Mouse (Mus musculus): Measurements from ENCODE around the gene Il23r. TPM values are rescaled to one million over a fixed set of nuclear protein-coding genes. Genes with fewer than 3 reads are reported as not detected.

The Il23r gene
- total and polyA plus RNA-seq, 2 experiments from 2014 or later: not detected

DNA sequence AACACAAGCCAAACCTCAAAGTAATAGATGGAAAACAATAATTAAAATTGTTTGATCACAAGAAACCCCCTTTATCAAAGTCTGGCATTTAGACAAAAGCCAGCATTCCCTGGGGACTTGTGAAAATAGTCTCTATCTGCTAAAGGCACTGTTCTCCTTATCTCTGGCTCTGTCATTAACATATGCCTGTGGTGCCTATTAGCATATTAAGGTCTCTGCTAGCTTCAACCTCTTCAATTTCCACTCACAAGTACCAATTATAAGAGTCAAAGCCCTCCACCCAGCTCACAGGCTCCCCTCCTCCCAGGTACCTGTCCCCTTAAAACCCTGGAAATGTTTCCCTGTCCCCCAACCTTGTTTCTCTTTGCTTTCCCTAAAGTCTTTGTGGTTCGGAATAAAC is 20.4 kb downstream of the Il23r start:
- H3K27ac ChIP-seq (ENCODE audit: low read depth): no peak overlapping the region
- H3K4me3 ChIP-seq (ENCODE audit: low read depth, low read length): no peak overlapping the region
- no peak for TF ChIP-seq CTCF (IDR thresholded peaks at IDR 0.05; ENCODE audit: low read depth)
- no peak for TF ChIP-seq EP300 (IDR thresholded peaks at IDR 0.05; ENCODE audit: low read depth)
- H3K9me3 ChIP-seq (replicated peaks; ENCODE audit: control insufficient read depth, low read length): no peaks in the 10 kb centered on the region
- 31% methylated on average over 1 of the region's 1 CpGs for WGBS
- ATAC-seq (ENCODE audit: insufficient read depth, low read depth): no peak
- H3K9ac ChIP-seq (replicated peaks; ENCODE audit: low read depth, low read length): no peak overlapping the region
- no peak overlapping the region for H3K4me2 ChIP-seq (ENCODE audit: low read depth, low read length)
- DNase-seq (ENCODE audit: low spot score): no peak
- no peaks in the 10 kb centered on the region for H3K27me3 ChIP-seq (ENCODE audit: control insufficient read depth, insufficient read depth, low read length)
- no peaks in the 10 kb centered on the region for H3K4me1 ChIP-seq (ENCODE audit: control insufficient read depth, insufficient read depth)
- H3K36me3 ChIP-seq (replicated peaks; ENCODE audit: control insufficient read depth, insufficient read depth, low read length): no peaks in the 10 kb centered on the region

DNA sequence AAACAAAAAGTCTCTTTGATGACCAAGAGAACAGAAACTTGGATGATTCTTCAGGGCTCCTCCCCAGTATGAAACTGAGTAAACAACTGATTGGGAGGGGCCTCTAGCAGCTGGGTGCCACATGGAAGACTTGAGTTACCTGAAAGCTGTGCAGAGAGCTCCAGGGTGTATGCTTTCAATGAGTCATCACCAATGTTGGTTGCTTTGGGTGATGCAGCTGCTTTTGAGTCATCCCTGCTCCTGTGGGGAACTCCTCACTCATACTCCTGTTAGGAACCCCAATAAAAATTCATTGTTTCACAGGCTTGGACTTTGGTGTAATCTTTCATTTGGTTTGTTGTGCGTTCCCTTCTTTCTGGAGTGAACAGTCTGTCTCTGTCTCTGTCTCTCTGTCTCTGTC is 32.2 kb downstream of the Il23r start:
- ATAC-seq (ENCODE audit: insufficient read depth, low read depth): no peak
- Histone ChIP-seq H3K9me3 (replicated peaks; ENCODE audit: control insufficient read depth, low read length) (no peaks in the 10 kb centered on the region), H3K4me2 (ENCODE audit: low read depth, low read length) (no peak overlapping the region), H3K4me1 (ENCODE audit: control insufficient read depth, insufficient read depth) (no peaks in the 10 kb centered on the region), H3K4me3 (ENCODE audit: low read depth, low read length) (no peak overlapping the region), H3K27me3 (ENCODE audit: control insufficient read depth, insufficient read depth, low read length) (no peaks in the 10 kb centered on the region), H3K36me3 (replicated peaks; ENCODE audit: control insufficient read depth, insufficient read depth, low read length) (no peaks in the 10 kb centered on the region), H3K27ac (ENCODE audit: low read depth) (no peak overlapping the region), H3K9ac (replicated peaks; ENCODE audit: low read depth, low read length) (no peak overlapping the region)
- DNase-seq (ENCODE audit: low spot score): no peak
- TF ChIP-seq EP300 (IDR thresholded peaks at IDR 0.05; ENCODE audit: low read depth): no peak
- no peak for TF ChIP-seq CTCF (IDR thresholded peaks at IDR 0.05; ENCODE audit: low read depth)
- WGBS: 95% methylated on average over 1 of the region's 1 CpGs

DNA sequence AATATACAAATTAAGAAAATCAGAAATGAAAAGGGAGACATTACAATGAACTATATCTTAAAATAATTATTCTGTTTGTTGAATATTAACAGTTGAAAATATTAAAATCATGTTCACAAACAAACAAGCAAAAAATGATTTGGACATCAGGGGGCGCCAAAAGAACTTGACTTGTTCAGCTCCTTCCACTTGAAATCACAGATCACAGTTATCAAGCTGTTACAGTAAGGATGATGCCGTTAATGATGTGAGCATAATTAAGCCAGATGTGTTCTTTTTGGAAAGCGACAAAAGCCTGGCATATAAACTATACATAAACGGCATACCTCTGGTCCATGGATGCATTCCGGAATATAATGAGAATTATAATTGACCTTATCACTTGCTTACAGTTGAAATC is 40.3 kb downstream of the Il23r start:
- H3K36me3 ChIP-seq (replicated peaks; ENCODE audit: control insufficient read depth, insufficient read depth, low read length): no peaks in the 10 kb centered on the region
- H3K27ac ChIP-seq (ENCODE audit: low read depth): no peak overlapping the region
- no peak overlapping the region for H3K9ac ChIP-seq (replicated peaks; ENCODE audit: low read depth, low read length)
- DNase-seq (ENCODE audit: low spot score) (no peak), ATAC-seq (ENCODE audit: insufficient read depth, low read depth) (no peak)
- no peak overlapping the region for H3K4me3 ChIP-seq (ENCODE audit: low read depth, low read length)
- no peak for TF ChIP-seq EP300 (IDR thresholded peaks at IDR 0.05; ENCODE audit: low read depth)
- TF ChIP-seq CTCF (IDR thresholded peaks at IDR 0.05; ENCODE audit: low read depth): peak; percentile 45
- H3K4me2 ChIP-seq (ENCODE audit: low read depth, low read length): no peak overlapping the region
- no peaks in the 10 kb centered on the region for H3K9me3 ChIP-seq (replicated peaks; ENCODE audit: control insufficient read depth, low read length)
- no peaks in the 10 kb centered on the region for H3K4me1 ChIP-seq (ENCODE audit: control insufficient read depth, insufficient read depth)
- H3K27me3 ChIP-seq (ENCODE audit: control insufficient read depth, insufficient read depth, low read length): no peaks in the 10 kb centered on the region
- 48% methylated on average over 5 of the region's 5 CpGs for WGBS

DNA sequence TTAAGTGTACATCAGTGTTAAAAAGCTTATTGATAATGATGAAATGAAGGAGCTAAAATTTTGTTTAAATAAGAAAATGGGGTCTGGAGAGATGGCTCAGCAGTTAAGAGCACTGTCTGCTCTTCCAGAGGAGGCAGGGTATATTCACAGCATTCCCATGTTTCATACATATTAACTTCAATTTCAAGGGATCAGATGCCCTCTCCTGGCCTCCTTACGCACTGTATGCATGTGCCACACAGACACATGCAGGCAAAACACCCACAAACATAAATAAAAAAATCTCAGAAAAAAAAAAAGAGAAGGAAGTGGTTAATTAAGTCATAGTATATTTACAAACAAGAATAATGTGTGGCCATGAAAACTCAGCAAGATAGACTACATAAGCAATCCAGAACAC is 45.8 kb downstream of the Il23r start:
- TF ChIP-seq EP300 (IDR thresholded peaks at IDR 0.05; ENCODE audit: low read depth) (no peak), CTCF (IDR thresholded peaks at IDR 0.05; ENCODE audit: low read depth) (peak; percentile 12; the same call in 1 of the 2 replicates)
- Histone ChIP-seq H3K36me3 (replicated peaks; ENCODE audit: control insufficient read depth, insufficient read depth, low read length) (no peaks in the 10 kb centered on the region), H3K9ac (replicated peaks; ENCODE audit: low read depth, low read length) (no peak overlapping the region), H3K4me2 (ENCODE audit: low read depth, low read length) (no peak overlapping the region), H3K9me3 (replicated peaks; ENCODE audit: control insufficient read depth, low read length) (no peaks in the 10 kb centered on the region), H3K27me3 (ENCODE audit: control insufficient read depth, insufficient read depth, low read length) (no peaks in the 10 kb centered on the region), H3K4me1 (ENCODE audit: control insufficient read depth, insufficient read depth) (no peaks in the 10 kb centered on the region), H3K4me3 (ENCODE audit: low read depth, low read length) (no peak overlapping the region), H3K27ac (ENCODE audit: low read depth) (no peak overlapping the region)
- ATAC-seq (ENCODE audit: insufficient read depth, low read depth) (no peak), DNase-seq (ENCODE audit: low spot score) (no peak)
- 79% methylated on average over 1 of the region's 1 CpGs for WGBS

GRCm38 (mm10) chr6:67443124-67443523 is 48.5 kb downstream of the Il23r start:
- Histone ChIP-seq H3K9ac (replicated peaks; ENCODE audit: low read depth, low read length) (no peak overlapping the region), H3K4me2 (ENCODE audit: low read depth, low read length) (no peak overlapping the region), H3K4me3 (ENCODE audit: low read depth, low read length) (no peak overlapping the region), H3K36me3 (replicated peaks; ENCODE audit: control insufficient read depth, insufficient read depth, low read length) (no peaks in the 10 kb centered on the region), H3K27me3 (ENCODE audit: control insufficient read depth, insufficient read depth, low read length) (no peaks in the 10 kb centered on the region), H3K4me1 (ENCODE audit: control insufficient read depth, insufficient read depth) (no peaks in the 10 kb centered on the region), H3K27ac (ENCODE audit: low read depth) (no peak overlapping the region), H3K9me3 (replicated peaks; ENCODE audit: control insufficient read depth, low read length) (no peaks in the 10 kb centered on the region)
- DNase-seq (ENCODE audit: low spot score): no peak
- ATAC-seq (ENCODE audit: insufficient read depth, low read depth): no peak
- TF ChIP-seq CTCF (IDR thresholded peaks at IDR 0.05; ENCODE audit: low read depth) (no peak), EP300 (IDR thresholded peaks at IDR 0.05; ENCODE audit: low read depth) (no peak)
- WGBS: 87% methylated on average over 6 of the region's 6 CpGs

GRCm38 (mm10) chr6:67437814-67438385 is 53.8 kb downstream of the Il23r start:
- DNase-seq (ENCODE audit: low spot score) (no peak), ATAC-seq (ENCODE audit: insufficient read depth, low read depth) (no peak)
- H3K4me1 ChIP-seq (ENCODE audit: control insufficient read depth, insufficient read depth): no peaks in the 10 kb centered on the region
- no peaks in the 10 kb centered on the region for H3K27me3 ChIP-seq (ENCODE audit: control insufficient read depth, insufficient read depth, low read length)
- H3K4me2 ChIP-seq (ENCODE audit: low read depth, low read length): no peak overlapping the region
- no peak overlapping the region for H3K4me3 ChIP-seq (ENCODE audit: low read depth, low read length)
- no peak overlapping the region for H3K27ac ChIP-seq (ENCODE audit: low read depth)
- no peak overlapping the region for H3K9ac ChIP-seq (replicated peaks; ENCODE audit: low read depth, low read length)
- WGBS: 34% methylated on average over 3 of the region's 3 CpGs
- H3K36me3 ChIP-seq (replicated peaks; ENCODE audit: control insufficient read depth, insufficient read depth, low read length): no peaks in the 10 kb centered on the region
- no peaks in the 10 kb centered on the region for H3K9me3 ChIP-seq (replicated peaks; ENCODE audit: control insufficient read depth, low read length)
- TF ChIP-seq EP300 (IDR thresholded peaks at IDR 0.05; ENCODE audit: low read depth) (no peak), CTCF (IDR thresholded peaks at IDR 0.05; ENCODE audit: low read depth) (no peak)

All from heart, postnatal 0 days (tissue).